Mouse (Mus musculus): ENCODE data around the gene Serpina3m.

DNA sequence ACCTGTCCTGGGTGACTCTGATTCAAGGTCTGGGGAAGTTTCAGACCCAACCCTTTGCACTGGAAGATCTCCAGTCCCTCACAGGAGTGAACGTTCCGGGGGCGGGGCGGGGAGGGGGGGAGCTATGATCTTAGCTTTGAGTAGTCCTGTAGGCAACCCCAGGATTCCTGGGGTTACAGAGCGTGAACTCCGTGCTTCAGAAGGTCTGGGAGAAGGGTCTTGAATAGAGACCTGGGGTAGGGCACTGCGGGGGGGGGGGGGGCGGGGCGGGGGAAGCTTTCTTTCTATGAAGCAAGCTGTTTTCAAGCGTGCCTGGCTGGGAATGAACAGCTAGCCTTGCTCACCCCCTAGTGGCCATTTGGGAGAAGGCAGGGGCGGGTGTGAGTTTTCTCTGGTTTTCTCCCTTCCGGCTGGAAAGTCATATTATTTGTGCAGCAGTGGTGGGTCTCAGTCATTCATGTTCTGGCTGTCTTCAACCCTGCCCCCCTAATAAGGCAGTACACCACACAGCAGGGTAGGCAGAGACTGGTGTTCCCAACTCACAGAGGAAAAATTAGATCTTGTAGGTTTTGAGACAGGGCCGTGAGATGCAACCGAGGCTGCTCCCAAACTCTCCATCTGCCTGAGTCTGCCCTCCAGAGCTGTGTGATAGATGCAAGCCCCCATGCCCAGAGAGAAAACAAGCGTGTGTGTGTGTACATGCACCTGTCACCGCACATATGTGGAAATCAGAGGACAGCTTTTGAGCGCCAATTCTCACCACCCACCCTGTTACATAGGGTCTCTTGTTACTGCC, 80.3 kb downstream of the Serpina3m start:
- peak; percentile 75 for TF ChIP-seq CTCF (IDR thresholded peaks at IDR 0.05)
- TF ChIP-seq POLR2A (IDR thresholded peaks at IDR 0.05; ENCODE audit: insufficient read depth, low read depth, low read length) = no peak
- 0 out of 2 replicates have a peak, but pooled peaks have one; percentile 33 for TF ChIP-seq EP300 (IDR thresholded peaks at IDR 0.05; ENCODE audit: insufficient read depth, low read depth, low read length)
